In genomic region chr10:70993497-70994134, GRCm38 (mm10) we compare ENCODE assay signal across 14 mouse cellular contexts.
DNase-seq lines count a peak whose midpoint lies in the region; ATAC-seq and TF ChIP-seq lines count a peak whose summit lies in the region.
"Had no signal": no experiment of that assay in that cellular context is flagged by ENCODE, and none has a peak within 500 bp of the region (broad histone marks: within the 10 kb centered on the region; RNA-seq: fewer than 3 reads in every experiment).

No protein-coding gene starts in this region.

- ATAC-seq in forebrain, embryonic 13.5 days, result peak; percentile 91
- peak; percentile 88 for ATAC-seq in limb, embryonic 14.5 days (ENCODE audit: low FRiP score, low read depth)

- TF ChIP-seq POLR2A in limb, embryonic 14.5 days (IDR thresholded peaks at IDR 0.05; ENCODE audit: borderline replicate concordance, extremely low read depth, insufficient read depth, insufficient read length), result no peak

- peaks cover 3% of the 10 kb centered on the region; the same call in 1 of the 2 replicates for H3K4me1 ChIP-seq in forebrain, embryonic 13.5 days
- no peaks in the 10 kb centered on the region for H3K4me1 ChIP-seq in forebrain, embryonic 10.5 days
- H3K4me1 ChIP-seq in limb, embryonic 14.5 days (ENCODE audit: control insufficient read depth, insufficient read depth, low read length), result peaks cover 13% of the 10 kb centered on the region
- H3K4me1 ChIP-seq: liver, embryonic 13.5 days had no signal

- no peak overlapping the region for H3K27ac ChIP-seq in forebrain, embryonic 13.5 days
- H3K27ac ChIP-seq in forebrain, embryonic 10.5 days, result no peak overlapping the region
- no peak overlapping the region for H3K27ac ChIP-seq in limb, embryonic 14.5 days (replicated peaks; ENCODE audit: low read depth, low read length)
- H3K27ac ChIP-seq: liver, embryonic 13.5 days had no signal

- H3K9ac ChIP-seq in forebrain, embryonic 13.5 days, result no peak overlapping the region
- H3K9ac ChIP-seq in limb, embryonic 14.5 days (ENCODE audit: low read depth, low read length, severe bottlenecking), result no peak overlapping the region
- H3K9ac ChIP-seq: liver, embryonic 13.5 days had no signal

- no peaks in the 10 kb centered on the region for H3K9me3 ChIP-seq in forebrain, embryonic 13.5 days (replicated peaks)
- H3K9me3 ChIP-seq in forebrain, embryonic 10.5 days, result no peaks in the 10 kb centered on the region
- H3K9me3 ChIP-seq in limb, embryonic 14.5 days (ENCODE audit: control insufficient read depth, low read length), result no peaks in the 10 kb centered on the region
- H3K9me3 ChIP-seq: liver, embryonic 13.5 days had no signal

- H3K4me3 ChIP-seq in forebrain, embryonic 13.5 days, result no peak overlapping the region
- H3K4me3 ChIP-seq in forebrain, embryonic 10.5 days, result no peak overlapping the region
- no peak overlapping the region for H3K4me3 ChIP-seq in limb, embryonic 14.5 days (replicated peaks; ENCODE audit: low read length)
- H3K4me3 ChIP-seq: erythroblast, embryonic 14.5 days; liver, embryonic 13.5 days had no signal

- no peaks in the 10 kb centered on the region for H3K27me3 ChIP-seq in forebrain, embryonic 13.5 days
- no peaks in the 10 kb centered on the region for H3K27me3 ChIP-seq in forebrain, embryonic 10.5 days (ENCODE audit: poor library complexity, severe bottlenecking)
- no peaks in the 10 kb centered on the region for H3K27me3 ChIP-seq in limb, embryonic 14.5 days (ENCODE audit: control insufficient read depth, insufficient read depth, low read length)
- H3K27me3 ChIP-seq: liver, embryonic 13.5 days had no signal

- 62% methylated on average over 6 of the region's 6 CpGs for WGBS in forebrain, embryonic 13.5 days
- 89% methylated on average over 6 of the region's 6 CpGs for WGBS in forebrain, embryonic 10.5 days
- 37% methylated on average over 6 of the region's 6 CpGs for WGBS in limb, embryonic 14.5 days

- H3K4me2 ChIP-seq in forebrain, embryonic 13.5 days, result no peak overlapping the region
- H3K4me2 ChIP-seq in limb, embryonic 14.5 days (replicated peaks; ENCODE audit: low read depth, low read length, severe bottlenecking), result no peak overlapping the region
- H3K4me2 ChIP-seq: liver, embryonic 13.5 days had no signal

- H3K36me3 ChIP-seq in forebrain, embryonic 13.5 days (ENCODE audit: poor library complexity, severe bottlenecking), result no peaks in the 10 kb centered on the region
- H3K36me3 ChIP-seq in forebrain, embryonic 10.5 days (replicated peaks), result no peaks in the 10 kb centered on the region
- no peaks in the 10 kb centered on the region for H3K36me3 ChIP-seq in limb, embryonic 14.5 days (ENCODE audit: control insufficient read depth, insufficient read depth, low read length)
- H3K36me3 ChIP-seq: liver, embryonic 13.5 days had no signal

- no peak for DNase-seq in forebrain, embryonic 10.5 days (ENCODE audit: extremely low spot score, low spot score)
- peak; percentile 26 for DNase-seq in testis, postnatal 10 days (ENCODE audit: low spot score)
- DNase-seq in testis, postnatal 14 days (ENCODE audit: low spot score), result no peak
- DNase-seq in limb, embryonic 14.5 days (ENCODE audit: low spot score), result peak; percentile 86
- DNase-seq in gastrocnemius, postnatal 10 days, result no peak
- DNase-seq in kidney, adult 9 months, result no peak
- no peak for DNase-seq in adrenal gland, postnatal 10 days
- DNase-seq: heart, adult 18-20 months; kidney, postnatal 10 days; liver, embryonic 13.5 days; lung, postnatal 4 days; thymus, postnatal 36 days had no signal

Comparison
In these comparisons a context has a peak if more than half of its experiments do, and no peak if none do; other contexts are left out.
1. DNase-seq: peak in testis, postnatal 10 days (single experiment) and limb, embryonic 14.5 days (single experiment); none in forebrain, embryonic 10.5 days (single experiment), testis, postnatal 14 days (single experiment), gastrocnemius, postnatal 10 days (single experiment), kidney, adult 9 months (single experiment) and adrenal gland, postnatal 10 days (single experiment).